Mouse (Mus musculus) adrenal gland, adult 10 weeks (tissue): ENCODE results near the gene Lyzl4. TPM values are rescaled to one million over a fixed set of nuclear protein-coding genes. Genes with fewer than 3 reads are reported as not detected.

Source experiments
- polyA plus RNA-seq: library from polyadenylated mRNA; stranded (reverse); fragments of 350-450 nt; fragmentation: Illumina TruSeq; extraction: RNeasy Lipid Tissue Mini Kit (QIAGEN cat#74804); gene quantifications from one replicate; pipeline ENCODE4 v1.2.3, GENCODE M21; 2014; ENCODE audit warnings: low read depth, low replicate concordance

Lyzl4 gene
- not detected for polyA plus RNA-seq

DNA sequence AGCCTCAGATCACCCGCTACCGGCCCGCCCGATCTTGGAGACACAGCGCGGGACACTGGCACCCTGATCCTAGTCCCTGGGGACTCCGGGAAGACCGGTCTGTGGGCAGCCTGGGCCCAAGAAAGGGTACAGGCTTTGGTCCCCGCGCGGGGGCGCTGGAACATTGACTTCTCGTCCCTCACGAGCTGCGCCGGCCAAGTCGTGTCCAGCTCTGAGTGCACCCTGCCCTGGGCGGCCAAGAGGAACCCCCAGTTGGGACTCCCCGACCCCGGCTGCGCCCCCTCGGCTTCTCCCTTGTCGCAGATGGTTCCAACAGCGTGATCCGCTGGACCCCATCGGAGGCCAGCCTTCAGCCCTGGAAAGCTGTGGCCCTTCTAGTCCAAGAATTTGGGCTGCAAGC is at the start of gene Lyzl4:
Lyzl4 (minus strand) TSS at position 96 of the 400 bp plus-strand sequence.

DNA sequence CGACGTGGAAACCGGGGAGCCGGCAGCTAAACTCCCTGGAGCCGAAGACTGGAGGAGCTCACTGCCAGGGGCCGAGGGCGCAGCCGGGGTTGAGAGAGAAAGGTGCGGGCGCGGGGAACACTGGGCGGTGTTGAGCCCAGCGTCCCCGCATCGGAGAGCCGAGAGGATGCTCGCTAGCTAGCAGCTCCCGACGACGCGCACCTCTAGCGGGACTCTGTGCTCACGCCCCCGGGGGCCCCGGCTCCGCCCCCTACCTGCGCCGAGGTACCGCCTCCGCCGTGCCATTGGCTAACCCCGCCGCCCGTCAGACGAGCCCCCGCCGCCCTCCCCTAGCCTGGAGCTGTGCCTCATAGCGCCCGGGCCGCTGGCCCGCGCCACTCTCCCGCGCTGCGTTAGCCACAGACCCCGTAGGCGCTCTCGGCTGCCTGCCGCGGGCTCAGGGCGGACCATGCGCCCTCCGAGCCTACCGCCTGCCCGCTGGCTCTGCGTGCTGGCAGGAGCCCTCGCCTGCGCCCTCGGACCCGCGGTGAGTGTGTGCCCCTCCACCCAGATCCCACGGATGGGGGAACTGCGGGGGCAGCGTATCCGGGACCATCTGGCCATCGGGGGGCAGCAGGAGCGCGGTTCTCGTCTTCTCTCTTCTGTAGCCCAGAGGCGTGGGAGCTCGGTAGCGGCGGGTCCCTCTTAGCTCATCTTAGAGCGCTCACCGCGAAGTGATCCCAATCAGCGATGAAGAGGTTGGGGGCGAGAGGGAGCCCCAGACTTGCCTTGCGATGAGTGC is 695 bp upstream of the Lyzl4 start, which contains the start of gene Vipr1:
Vipr1 (plus strand) TSS at position 316 of the 781 bp plus-strand sequence.

Other genes with a start within 250 kb of the Lyzl4 start
- not detected for gene Cck, start 146.4 kb downstream of the Lyzl4 start, polyA plus RNA-seq
- not detected for gene Vipr1, start 620 bp upstream of the Lyzl4 start, polyA plus RNA-seq
- 7.9 TPM for gene Sec22c, start 63.4 kb upstream of the Lyzl4 start, polyA plus RNA-seq
- gene Ss18l2, start 68.2 kb upstream of the Lyzl4 start, polyA plus RNA-seq = 53.9 TPM
- 128 TPM for gene Nktr, start 77.1 kb upstream of the Lyzl4 start, polyA plus RNA-seq
- 0.29 TPM for gene Zfp651, start 117.2 kb upstream of the Lyzl4 start, polyA plus RNA-seq
- not detected for gene Klhl40, start 135.5 kb upstream of the Lyzl4 start, polyA plus RNA-seq
- gene Hhatl, start 150.4 kb upstream of the Lyzl4 start, polyA plus RNA-seq = not detected
- gene Ccdc13, start 197.4 kb upstream of the Lyzl4 start, polyA plus RNA-seq = not detected
- 59.5 TPM for gene Higd1a, start 216.3 kb upstream of the Lyzl4 start, polyA plus RNA-seq